Mouse (Mus musculus) forebrain, postnatal 0 days (tissue): ENCODE measurements around the gene Pcare. TPM values are rescaled to one million over a fixed set of nuclear protein-coding genes. Genes with fewer than 3 reads are reported as not detected.

ENCODE experiments used
- ATAC-seq: fragments of 200-750 bp; cut with Nextera tagmentation; 2 replicates; pipeline ENCODE4 v1.8.0; 2017; ENCODE audit warnings: mild to moderate bottlenecking, moderate library complexity
- DNase-seq: peaks from one replicate; pipeline ENCODE4 v3.0.0-alpha.2; 2015
- H3K27ac ChIP-seq: fragments of 300-500 bp; sonication (generic); 2 replicates; pipeline ENCODE4 v1.5.1; 2014; ENCODE audit warnings: low read depth, mild to moderate bottlenecking, antibody characterized with exemption, low read length, moderate library complexity, mixed read lengths
- H3K27me3 ChIP-seq: fragments of 300-500 bp; sonication (generic); 2 replicates; pipeline ENCODE4 v1.6.1; 2014; ENCODE audit warnings: mild to moderate bottlenecking, low read length, mixed read lengths; ENCODE audit not compliant: insufficient read depth
- H3K36me3 ChIP-seq: fragments of 300-500 bp; sonication (generic); 2 replicates; pipeline ENCODE4 v1.6.1; 2014; ENCODE audit warnings: mild to moderate bottlenecking, moderate library complexity; ENCODE audit not compliant: insufficient read depth
- H3K4me1 ChIP-seq: fragments of 300-500 bp; sonication (generic); 2 replicates; pipeline ENCODE4 v1.6.1; 2014; ENCODE audit warnings: antibody characterized with exemption; ENCODE audit not compliant: insufficient read depth
- H3K4me2 ChIP-seq: fragments of 300-500 bp; sonication (generic); 2 replicates; pipeline ENCODE4 v1.6.1; 2014; ENCODE audit warnings: low read depth, mild to moderate bottlenecking, moderate library complexity
- H3K4me3 ChIP-seq: fragments of 300-500 bp; sonication (generic); 2 replicates; pipeline ENCODE4 v1.5.1; 2014; ENCODE audit warnings: low read depth, low read length, mixed read lengths
- H3K9ac ChIP-seq: fragments of 300-500 bp; sonication (generic); 2 replicates; pipeline ENCODE4 v1.6.1; 2014; ENCODE audit warnings: mild to moderate bottlenecking
- H3K9me3 ChIP-seq: fragments of 300-500 bp; sonication (generic); 2 replicates; pipeline ENCODE4 v1.6.1; 2016; ENCODE audit warnings: low read length
- CTCF ChIP-seq: sonication (generic); IDR thresholded peaks from 2 replicates; pipeline ENCODE4 v1.5.1; 2016; ENCODE audit warnings: antibody characterized with exemption, control low read depth, low read depth
- WGBS: fragments of 180-500 bp; shearing (Covaris S2); extraction: QIAGEN DNeasy Blood & Tissue Kit; methylation state at CpG from one replicate; pipeline ENCODE4 v1.1.7; 2014; 5-methylcytosine and 5-hydroxymethylcytosine counted together
- polyA plus RNA-seq: library from polyadenylated mRNA; unstranded; fragments of >200 nt; fragmentation: Nextera tagmentation; extraction: Ambion mirVana; gene quantifications from 2 replicates; pipeline ENCODE4 v1.2.1, GENCODE M21; 2015
- total RNA-seq: library from RNA; depleted of rRNA; stranded (reverse); fragments of >200 nt; gene quantifications from 2 replicates; pipeline ENCODE4 v1.2.3, GENCODE M21; 2014

Pcare gene
- total and polyA plus RNA-seq, 2 experiments from 2014 or later, result not detected

DNA sequence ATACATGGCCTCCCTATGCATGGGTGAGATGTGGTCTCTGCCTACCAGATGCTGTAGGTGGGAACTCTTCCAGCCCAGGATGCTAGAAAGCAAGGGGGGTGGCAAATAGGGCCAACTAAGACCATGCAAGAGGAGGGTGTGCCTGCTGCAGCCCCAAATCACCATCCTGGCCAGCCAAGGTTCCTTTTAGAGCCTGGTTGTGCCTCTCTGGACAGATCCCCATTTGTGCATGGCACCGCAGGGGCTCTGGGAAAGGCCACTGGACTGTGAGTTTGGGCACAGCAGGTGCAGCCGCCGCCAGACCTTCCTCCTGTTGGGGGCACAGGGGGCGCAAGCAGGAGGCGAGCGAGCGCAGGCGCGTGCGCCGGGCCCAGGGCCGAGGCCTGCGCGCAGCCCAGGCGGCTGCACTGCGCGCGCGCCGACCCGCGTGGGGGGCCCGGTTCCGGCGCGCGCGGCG, 29.6 kb upstream of the Pcare start:
- Histone ChIP-seq H3K27ac (peak overlapping the region; percentile 85), H3K27me3 (no peaks in the 10 kb centered on the region), H3K9me3 (no peaks in the 10 kb centered on the region; the same call in 1 of the 2 replicates), H3K4me3 (peak overlapping the region; percentile 86), H3K4me2 (peak overlapping the region; percentile 61), H3K36me3 (no peaks in the 10 kb centered on the region), H3K4me1 (no peaks in the 10 kb centered on the region), H3K9ac (peak overlapping the region; percentile 85)
- under 1% methylated on average over 29 of the region's 29 CpGs for WGBS
- DNase-seq, result peak; percentile 70
- peak; percentile 50 for TF ChIP-seq CTCF
- ATAC-seq, result peak; percentile 93

DNA sequence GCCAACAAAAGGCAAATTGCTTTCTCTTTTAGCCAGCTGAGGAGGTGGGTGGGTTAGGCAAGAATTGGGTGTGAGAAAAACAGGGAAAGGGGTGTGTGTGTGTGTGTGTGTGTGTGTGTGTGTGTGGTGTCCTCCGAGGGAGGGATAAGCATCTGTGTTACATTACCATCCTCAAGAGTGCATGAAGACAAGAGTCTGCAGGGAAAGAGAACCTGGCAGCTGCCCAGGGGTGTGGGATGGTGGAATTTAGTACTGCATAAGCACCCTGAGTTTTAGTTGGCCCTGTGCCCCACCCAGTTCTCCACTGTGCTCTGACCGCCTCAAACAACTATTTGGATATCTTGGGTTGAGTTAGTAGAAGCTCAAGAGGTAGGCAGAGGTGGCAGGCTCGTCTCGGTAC, 28.3 kb upstream of the Pcare start:
- H3K36me3 ChIP-seq, result no peaks in the 10 kb centered on the region
- H3K4me2 ChIP-seq, result no peak overlapping the region
- no peak overlapping the region for H3K9ac ChIP-seq
- WGBS, result 95% methylated on average over 4 of the region's 4 CpGs
- TF ChIP-seq CTCF, result no peak
- ATAC-seq (no peak), DNase-seq (no peak)
- H3K4me3 ChIP-seq, result no peak overlapping the region
- no peaks in the 10 kb centered on the region for H3K27me3 ChIP-seq
- H3K27ac ChIP-seq, result no peak overlapping the region
- no peaks in the 10 kb centered on the region; the same call in 1 of the 2 replicates for H3K9me3 ChIP-seq
- no peaks in the 10 kb centered on the region for H3K4me1 ChIP-seq

- no peaks in the 10 kb centered on the region for H3K36me3 ChIP-seq
- no peak overlapping the region for H3K4me2 ChIP-seq
- 94% methylated on average over 2 of the region's 2 CpGs for WGBS
- H3K27me3 ChIP-seq, result no peaks in the 10 kb centered on the region
- H3K9ac ChIP-seq, result no peak overlapping the region
- TF ChIP-seq CTCF, result no peak
- H3K4me3 ChIP-seq, result no peak overlapping the region
- no peaks in the 10 kb centered on the region; the same call in 1 of the 2 replicates for H3K9me3 ChIP-seq
- no peaks in the 10 kb centered on the region for H3K4me1 ChIP-seq
- no peak for DNase-seq
- no peak overlapping the region for H3K27ac ChIP-seq
- ATAC-seq, result no peak
Observed at GRCm38 (mm10) chr17:71780490-71780889, 27.8 kb upstream of the Pcare start.

DNA sequence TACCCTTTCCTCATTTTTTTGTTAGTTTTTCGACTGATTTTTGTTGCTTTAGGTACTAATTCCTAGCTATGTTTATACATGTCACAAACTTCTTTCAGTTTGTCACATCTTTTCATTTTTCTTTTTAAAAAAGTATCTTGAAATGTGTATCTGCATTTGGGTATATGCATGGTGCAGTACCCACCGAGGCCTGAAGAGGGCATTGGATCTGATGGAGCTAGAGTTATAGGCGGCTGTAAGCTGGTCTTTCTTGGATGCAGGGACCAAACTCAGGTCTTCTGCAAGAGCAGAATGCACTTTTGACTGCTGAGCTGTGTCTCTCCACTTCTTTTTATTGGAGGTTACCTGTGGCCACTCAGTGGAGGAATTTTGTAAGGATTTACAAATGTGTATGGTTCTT, 26.0 kb upstream of the Pcare start:
- Histone ChIP-seq H3K36me3 (no peaks in the 10 kb centered on the region), H3K4me2 (no peak overlapping the region), H3K27ac (no peak overlapping the region), H3K9me3 (no peaks in the 10 kb centered on the region; the same call in 1 of the 2 replicates), H3K9ac (no peak overlapping the region), H3K4me3 (no peak overlapping the region), H3K4me1 (no peaks in the 10 kb centered on the region), H3K27me3 (no peaks in the 10 kb centered on the region)
- ATAC-seq (no peak), DNase-seq (no peak)
- 78% methylated on average over 3 of the region's 3 CpGs for WGBS
- peak; percentile 20 for TF ChIP-seq CTCF

DNA sequence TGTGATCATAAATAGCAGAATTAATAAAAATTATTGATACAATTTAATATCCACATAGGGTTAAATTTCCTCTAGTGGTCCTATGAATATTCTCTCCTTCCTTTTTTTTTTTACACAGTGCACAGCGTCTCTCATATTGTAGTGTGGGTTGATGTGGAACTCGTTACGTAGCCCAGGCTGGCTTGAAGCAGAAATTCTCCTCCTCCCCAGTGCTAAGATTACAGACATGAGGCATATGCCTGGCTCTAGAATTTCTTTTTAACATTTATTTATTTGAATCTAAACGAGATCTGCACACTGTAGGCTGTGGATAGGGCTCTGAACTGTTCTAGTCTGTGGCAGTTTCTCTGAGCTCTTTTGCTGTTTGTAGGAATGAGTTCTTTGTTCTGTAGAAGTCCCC, 22.6 kb upstream of the Pcare start:
- Histone ChIP-seq H3K9ac (no peak overlapping the region), H3K4me2 (no peak overlapping the region), H3K9me3 (no peaks in the 10 kb centered on the region; the same call in 1 of the 2 replicates), H3K36me3 (no peaks in the 10 kb centered on the region), H3K27me3 (no peaks in the 10 kb centered on the region), H3K4me1 (no peaks in the 10 kb centered on the region), H3K27ac (no peak overlapping the region), H3K4me3 (no peak overlapping the region)
- WGBS, result 58% methylated on average over 4 of the region's 4 CpGs
- ATAC-seq, result no peak
- TF ChIP-seq CTCF, result no peak
- DNase-seq, result no peak

GRCm38 (mm10) chr17:71774173-71774572, 21.5 kb upstream of the Pcare start:
- H3K36me3 ChIP-seq, result no peaks in the 10 kb centered on the region
- no peak for TF ChIP-seq CTCF
- no peak overlapping the region for H3K27ac ChIP-seq
- WGBS, result 69% methylated on average over 4 of the region's 4 CpGs
- no peak for ATAC-seq
- H3K4me3 ChIP-seq, result no peak overlapping the region
- H3K4me1 ChIP-seq, result no peaks in the 10 kb centered on the region
- no peaks in the 10 kb centered on the region; the same call in 1 of the 2 replicates for H3K9me3 ChIP-seq
- no peak for DNase-seq
- H3K27me3 ChIP-seq, result no peaks in the 10 kb centered on the region
- no peak overlapping the region for H3K4me2 ChIP-seq
- no peak overlapping the region for H3K9ac ChIP-seq

GRCm38 (mm10) chr17:71770696-71771095, 18.0 kb upstream of the Pcare start:
- H3K27me3 ChIP-seq, result no peaks in the 10 kb centered on the region
- WGBS, result 78% methylated on average over 3 of the region's 3 CpGs

More at GRCm38 (mm10) chr17:71770696-71771095, 18.0 kb upstream of the Pcare start:
- Histone ChIP-seq H3K4me1 (no peaks in the 10 kb centered on the region), H3K36me3 (no peaks in the 10 kb centered on the region), H3K4me3 (no peak overlapping the region), H3K27ac (no peak overlapping the region), H3K9ac (no peak overlapping the region), H3K9me3 (no peaks in the 10 kb centered on the region), H3K4me2 (no peak overlapping the region)
- no peak for TF ChIP-seq CTCF
- ATAC-seq (no peak), DNase-seq (no peak)
